Mouse (Mus musculus) testis, adult 2 months (tissue): ENCODE data around the gene Lxn.
A peak's percentile ranks its signal among the peaks of the same experiment; 100 is the strongest.

Experiments used
- CTCF ChIP-seq: fragments of 200-500 bp; IDR thresholded peaks from 2 replicates; pipeline ENCODE4 v1.5.1; 2012; ENCODE audit warnings: low read depth, mild to moderate bottlenecking, inconsistent platforms, low read length, moderate library complexity; ENCODE audit not compliant: control insufficient read depth, insufficient read depth, insufficient replicate concordance
- POLR2A ChIP-seq: fragments of 200-500 bp; IDR thresholded peaks from 2 replicates; pipeline ENCODE4 v1.6.1; 2012; ENCODE audit warnings: low read depth, mild to moderate bottlenecking, inconsistent platforms, low read length, moderate library complexity; ENCODE audit not compliant: control insufficient read depth

- TF ChIP-seq CTCF (no peak), POLR2A (peak; percentile 45; the same call in 1 of the 2 replicates)
These were observed at the start of gene Lxn for GRCm38 (mm10) chr3:67463450-67464372.
